Mouse (Mus musculus): ENCODE measurements around the gene Gm37240.
A peak's percentile ranks its signal among the peaks of the same experiment; 100 is the strongest.

Gm37240 gene

GRCm38 (mm10) chr3:85550312-85550711 lies 337.0 kb downstream of the Gm37240 start:
- no peak for DNase-seq

- no peak for DNase-seq
These were observed 343.7 kb downstream of the Gm37240 start for GRCm38 (mm10) chr3:85543652-85544051.

- DNase-seq, result no peak
These were observed 344.6 kb downstream of the Gm37240 start for GRCm38 (mm10) chr3:85542765-85543164.

DNA sequence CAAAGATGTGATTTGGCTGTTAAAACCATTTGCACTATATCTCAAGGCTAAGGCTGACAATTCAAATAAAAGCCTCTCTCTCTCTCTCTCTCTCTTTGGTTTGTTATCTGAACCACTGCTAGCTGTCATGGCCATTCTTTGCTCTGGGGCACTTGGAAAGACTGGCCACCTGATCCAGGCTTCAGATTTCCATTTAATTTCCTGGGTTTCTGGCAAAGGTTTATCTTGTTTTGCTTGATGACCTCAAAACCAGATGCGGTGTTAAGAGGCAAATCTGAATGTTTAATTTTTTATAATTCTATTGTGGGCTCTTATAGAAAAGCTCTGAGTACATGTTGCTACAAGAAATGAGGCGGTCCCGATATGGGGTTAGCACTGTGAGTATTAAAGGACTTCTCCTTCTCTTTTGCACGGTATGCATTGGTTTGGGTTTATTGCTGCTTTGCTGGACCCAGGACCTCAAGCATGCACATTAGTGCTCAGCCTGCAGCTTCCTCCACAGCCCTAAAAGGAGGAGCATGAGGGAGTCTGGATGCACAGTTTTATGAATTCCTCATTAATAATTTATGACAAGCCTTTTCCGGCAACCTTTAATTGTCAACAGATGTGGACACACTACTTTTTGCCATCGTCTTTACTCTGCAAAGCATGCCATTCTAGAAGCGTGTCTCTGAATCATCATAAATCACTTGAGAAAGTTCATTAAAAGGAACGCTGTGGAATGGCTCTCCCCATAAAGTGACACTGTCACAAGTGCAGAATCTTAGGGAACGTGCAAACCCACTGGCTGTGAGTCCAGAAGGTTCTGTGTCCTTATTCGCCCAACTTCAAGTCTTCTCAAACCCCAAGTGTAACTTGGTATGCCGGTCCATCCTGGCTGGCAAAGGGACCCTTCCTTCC lies 351.4 kb downstream of the Gm37240 start:
- DNase-seq, result no peak

DNA sequence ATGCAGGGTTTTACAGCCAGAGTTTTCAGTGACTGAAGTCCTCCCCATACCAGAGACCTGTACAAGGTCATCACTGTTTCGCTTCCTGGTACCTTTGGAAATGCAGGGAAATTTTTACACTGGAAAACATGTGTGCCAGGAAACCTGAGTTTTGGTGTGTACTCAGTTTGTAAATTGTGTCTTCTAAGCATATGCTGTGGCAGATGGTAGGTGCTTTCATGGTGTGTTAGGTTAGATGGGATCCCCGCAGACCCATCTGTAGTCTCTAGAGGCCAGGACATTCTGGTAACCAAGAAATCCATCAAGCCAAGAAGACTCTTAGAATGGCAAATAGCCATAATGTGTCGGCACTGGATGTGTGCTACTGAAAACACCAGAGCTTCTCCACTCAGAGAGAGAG lies 352.3 kb downstream of the Gm37240 start:
- peak; percentile 60 for DNase-seq

DNA sequence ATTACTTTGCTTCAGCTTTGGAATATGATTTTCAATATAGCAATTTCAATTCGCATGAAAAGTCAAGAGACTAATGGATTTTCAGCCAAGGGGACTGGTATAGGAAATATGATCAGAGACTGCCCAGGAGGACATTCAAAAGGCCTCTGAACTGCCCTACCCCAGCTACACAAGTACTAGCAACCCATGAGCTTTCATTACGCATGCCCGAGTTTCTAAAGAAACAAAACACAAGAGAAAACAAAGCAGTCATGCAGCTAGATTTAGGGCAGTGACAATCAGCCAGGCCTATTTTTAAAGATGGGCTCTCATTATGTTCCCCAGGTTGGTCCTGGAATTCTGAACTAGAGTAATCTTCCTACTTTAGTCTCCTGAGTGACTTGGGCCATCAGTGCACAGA lies 354.9 kb downstream of the Gm37240 start:
- no peak for DNase-seq

DNA sequence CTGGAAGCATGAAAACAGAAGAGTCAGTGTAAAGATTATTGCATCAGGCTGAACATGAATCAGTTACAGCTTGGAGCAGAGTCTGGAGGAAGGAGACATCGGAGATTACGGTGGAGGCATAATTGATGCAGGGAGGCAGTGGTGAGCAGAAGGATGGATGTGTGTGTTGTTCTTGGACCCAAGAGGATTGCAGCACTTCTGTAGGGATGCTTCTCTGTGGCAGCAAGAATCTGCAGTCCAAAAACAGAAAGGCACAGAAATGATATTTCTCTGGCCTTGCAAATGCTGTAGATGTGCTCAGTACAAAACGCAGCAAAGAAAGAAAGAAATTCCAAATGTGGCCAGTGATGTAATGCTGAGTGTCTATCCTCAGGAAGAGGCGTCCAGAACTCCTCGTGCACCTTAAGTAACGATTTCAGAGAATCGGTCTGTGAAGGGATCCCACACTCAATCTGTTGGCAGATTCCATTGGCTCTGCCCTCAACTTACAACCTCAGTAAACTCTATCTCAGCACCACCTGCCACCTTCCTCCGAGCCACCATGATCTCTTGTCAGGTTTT lies 356.6 kb downstream of the Gm37240 start:
- no peak for DNase-seq

- no peak for DNase-seq
These were observed 365.9 kb downstream of the Gm37240 start for GRCm38 (mm10) chr3:85521311-85521907.

DNA sequence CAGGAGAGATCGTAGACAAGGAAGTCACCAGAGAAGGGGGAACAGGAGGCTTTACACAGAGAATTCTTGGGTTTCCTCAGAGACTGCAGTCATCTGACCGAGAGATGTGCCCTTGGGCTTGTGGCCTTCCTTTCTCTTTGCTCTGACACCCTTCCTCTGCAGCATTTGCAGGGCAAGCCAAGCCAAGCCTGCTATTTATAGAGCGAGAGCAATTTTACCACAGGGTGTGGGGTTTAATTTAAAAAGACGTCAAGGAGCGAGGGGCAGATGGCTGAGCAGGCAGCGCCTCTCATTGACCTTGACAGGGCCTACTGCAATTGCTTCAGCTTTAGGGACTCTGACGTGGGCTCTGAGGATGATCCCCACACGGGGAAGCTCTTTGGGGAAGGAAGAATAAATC lies 368.6 kb downstream of the Gm37240 start:
- peak; percentile 46 for DNase-seq

GRCm38 (mm10) chr3:85518072-85518471 lies 369.2 kb downstream of the Gm37240 start:
- no peak for DNase-seq

DNA sequence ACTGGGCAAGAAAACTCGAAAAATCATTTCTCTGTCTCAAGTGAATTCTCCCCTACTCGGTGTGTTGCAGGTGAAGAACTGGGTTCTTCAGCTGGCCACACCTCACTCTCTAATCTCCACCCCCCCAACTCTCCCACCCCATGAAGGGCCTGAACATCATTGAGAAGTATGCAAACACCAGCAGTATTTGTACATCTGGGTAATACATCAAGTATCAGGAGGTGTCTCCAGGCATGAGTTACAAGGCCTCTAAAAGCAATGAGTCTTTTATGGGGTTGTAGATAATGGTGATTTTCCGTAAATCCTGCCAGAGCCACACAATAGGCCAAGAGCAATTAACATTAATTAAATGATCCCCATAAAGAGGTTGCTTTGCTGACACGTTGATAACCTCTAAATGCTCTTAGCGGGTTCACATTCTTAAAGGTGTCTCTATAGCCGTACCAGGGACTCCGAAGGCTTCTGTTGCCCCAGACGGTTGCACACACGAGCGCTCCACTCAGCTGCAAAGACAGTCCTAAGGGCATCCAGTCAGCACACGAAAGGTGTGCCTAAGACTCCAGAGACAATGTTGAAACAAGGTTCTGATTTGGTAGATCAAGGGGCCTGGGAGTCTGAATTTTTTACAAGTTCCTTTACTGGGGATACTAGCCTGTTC lies 370.4 kb downstream of the Gm37240 start:
- DNase-seq, result no peak

- no peak for DNase-seq
These were observed 372.6 kb downstream of the Gm37240 start for GRCm38 (mm10) chr3:85514700-85515099.

GRCm38 (mm10) chr3:85508717-85509279 lies 378.5 kb downstream of the Gm37240 start:
- DNase-seq, result no peak

- no peak for DNase-seq
These were observed 387.2 kb downstream of the Gm37240 start for GRCm38 (mm10) chr3:85500096-85500495.

DNA sequence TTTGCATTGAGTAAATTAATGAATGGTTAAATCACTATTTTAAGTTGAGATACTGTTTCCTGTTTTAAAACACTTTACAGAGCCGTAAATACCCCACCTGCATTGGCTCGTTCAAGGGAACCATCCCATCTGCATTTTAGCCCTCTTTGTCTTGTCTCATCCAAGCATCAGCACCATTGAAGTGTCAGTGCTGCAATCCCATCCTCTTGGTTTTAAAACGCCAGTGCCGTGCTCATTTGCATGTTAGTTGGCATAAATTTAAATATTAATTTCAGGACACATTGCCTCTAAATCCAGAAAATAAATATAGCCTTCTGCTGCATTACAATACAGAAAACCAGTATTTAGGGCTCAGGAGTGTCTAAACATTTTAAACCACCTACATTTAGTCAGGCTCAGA lies 391.2 kb downstream of the Gm37240 start:
- no peak for DNase-seq

- DNase-seq, result no peak
These were observed 393.5 kb downstream of the Gm37240 start for GRCm38 (mm10) chr3:85493796-85494195.

GRCm38 (mm10) chr3:85490204-85490603 lies 397.1 kb downstream of the Gm37240 start:
- no peak for DNase-seq

GRCm38 (mm10) chr3:85487379-85487778 lies 399.9 kb downstream of the Gm37240 start:
- no peak for DNase-seq

DNA sequence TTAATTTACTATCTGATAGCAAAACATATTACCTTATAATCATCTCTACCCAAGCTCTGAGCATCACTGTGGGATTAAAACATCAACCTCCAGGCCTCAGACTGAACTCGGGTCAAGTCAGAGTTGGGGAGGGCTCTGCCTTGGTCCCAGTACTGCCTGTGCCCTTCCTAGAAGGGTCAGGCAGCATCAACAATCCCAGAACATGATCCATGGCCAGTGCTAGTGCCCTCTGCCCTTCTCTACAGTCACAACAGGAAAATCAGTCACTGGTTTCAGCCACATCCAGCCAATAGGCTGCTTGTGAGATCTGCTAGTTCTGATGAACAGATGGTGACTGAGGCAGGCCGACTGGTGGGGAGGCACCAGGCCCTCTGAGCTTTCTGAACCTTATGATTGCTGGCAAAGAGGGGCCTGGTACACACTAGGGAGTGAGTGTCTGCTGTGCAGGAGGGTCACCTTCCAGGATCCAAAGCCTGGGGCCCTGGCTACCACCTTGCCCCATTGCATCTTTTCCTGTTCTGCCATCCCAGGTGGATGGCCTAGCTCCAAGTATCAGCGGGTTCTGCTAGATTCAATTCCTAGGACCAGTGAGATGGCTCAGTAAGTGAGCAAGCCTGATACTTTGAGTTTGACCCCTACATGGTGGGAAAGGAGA lies 401.7 kb downstream of the Gm37240 start:
- DNase-seq, result peak; percentile 77

DNA sequence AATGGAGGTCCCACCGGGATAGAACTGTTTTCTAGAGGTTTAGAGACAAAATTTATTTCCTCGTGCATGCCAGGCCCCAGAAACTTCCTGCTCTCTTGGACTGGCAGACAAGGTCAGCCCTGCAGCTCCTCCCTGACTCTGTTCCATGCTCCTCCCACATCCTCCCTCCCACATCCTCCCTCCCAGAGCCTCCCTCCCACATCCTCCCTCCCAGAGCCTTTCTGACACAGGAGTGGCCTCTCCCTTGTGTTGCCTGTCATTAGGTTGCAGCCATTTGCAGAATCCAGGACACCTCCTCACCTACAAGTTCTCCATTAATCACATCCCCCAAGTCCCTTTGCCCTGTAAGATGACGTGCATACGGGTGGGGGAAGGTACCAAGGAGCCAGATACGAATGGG lies 404.7 kb downstream of the Gm37240 start:
- DNase-seq, result no peak

DNA sequence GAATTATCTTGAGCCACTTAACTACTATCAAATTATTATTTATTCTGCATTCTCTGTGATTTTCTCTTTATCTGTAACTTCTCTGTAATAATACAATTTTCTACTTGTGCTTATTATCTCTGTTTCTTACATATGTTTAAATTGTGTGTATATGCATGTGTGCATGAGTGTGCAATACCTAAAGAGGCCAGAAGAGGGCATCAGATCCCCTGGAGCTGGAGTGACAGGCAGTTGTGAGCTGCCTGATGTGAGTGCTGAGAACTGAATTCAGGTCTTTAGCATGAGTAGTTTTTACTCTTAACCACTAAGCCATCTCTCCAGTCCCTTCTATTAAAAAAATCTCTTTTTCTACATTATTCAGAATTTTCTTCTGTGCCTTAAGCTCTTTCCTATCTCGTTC lies 406.7 kb downstream of the Gm37240 start:
- DNase-seq, result no peak

- DNase-seq, result no peak
These were observed 408.6 kb downstream of the Gm37240 start for GRCm38 (mm10) chr3:85478731-85479130.

DNA sequence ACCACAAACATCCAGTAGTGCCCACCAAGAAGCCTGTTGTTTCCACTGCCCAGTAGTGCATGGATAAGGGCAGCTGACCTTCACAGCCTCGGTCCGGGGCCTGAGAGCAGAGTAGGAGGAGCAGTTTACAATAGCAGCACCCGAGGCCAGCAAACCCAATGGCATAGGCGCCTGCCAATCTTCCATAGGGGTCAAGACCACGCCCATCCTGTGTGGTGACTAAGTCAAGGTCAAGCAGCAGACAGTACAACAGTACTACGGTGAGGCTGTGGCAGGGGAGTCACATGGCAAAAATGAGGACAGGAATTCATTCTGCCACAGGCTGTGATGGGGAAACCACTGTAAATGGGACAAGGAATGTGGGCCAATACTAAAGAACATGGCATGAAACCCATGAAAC lies 417.6 kb downstream of the Gm37240 start:
- no peak for DNase-seq

Data from cerebellum, adult 8-10 months (tissue).